Mouse (Mus musculus) heart, embryonic 13.5 days (tissue): ENCODE data around the gene Iffo1. TPM values are rescaled to one million over a fixed set of nuclear protein-coding genes. Genes with fewer than 3 reads are reported as not detected.

Experiments used
- ATAC-seq: fragments of 200-750 bp; cut with Nextera tagmentation; 2 replicates; pipeline ENCODE4 v1.8.0; 2017; ENCODE audit warnings: moderate TSS enrichment; ENCODE audit not compliant: insufficient number of reproducible peaks, low FRiP score, low TSS enrichment; ENCODE audit errors: extremely low read depth
- H3K27ac ChIP-seq: fragments of 300-500 bp; sonication (generic); replicated peaks from 2 replicates; pipeline ENCODE4 v1.5.1; 2015; ENCODE audit warnings: moderate library complexity, mild to moderate bottlenecking, inconsistent platforms
- H3K27me3 ChIP-seq: fragments of 300-500 bp; sonication (generic); replicated peaks from 2 replicates; pipeline ENCODE4 v1.6.1; 2015; ENCODE audit warnings: mild to moderate bottlenecking, inconsistent platforms
- H3K36me3 ChIP-seq: fragments of 300-500 bp; sonication (generic); 2 replicates; pipeline ENCODE4 v1.6.1; 2015; ENCODE audit warnings: mild to moderate bottlenecking, inconsistent platforms
- H3K4me1 ChIP-seq: fragments of 300-500 bp; sonication (generic); 2 replicates; pipeline ENCODE4 v1.6.1; 2015; ENCODE audit warnings: inconsistent platforms
- H3K4me2 ChIP-seq: fragments of 300-500 bp; sonication (generic); 2 replicates; pipeline ENCODE4 v1.6.1; 2015; ENCODE audit warnings: inconsistent platforms, mild to moderate bottlenecking, moderate library complexity
- H3K4me3 ChIP-seq: fragments of 300-500 bp; sonication (generic); 2 replicates; pipeline ENCODE4 v1.5.1; 2015; ENCODE audit warnings: moderate library complexity, mild to moderate bottlenecking, inconsistent platforms
- H3K9ac ChIP-seq: fragments of 300-500 bp; sonication (generic); 2 replicates; pipeline ENCODE4 v1.6.1; 2015; ENCODE audit warnings: inconsistent platforms, mild to moderate bottlenecking, moderate library complexity
- H3K9me3 ChIP-seq: fragments of 300-500 bp; sonication (generic); 2 replicates; pipeline ENCODE4 v1.6.1; 2016; ENCODE audit warnings: inconsistent platforms
- WGBS: fragments of 180-500 bp; shearing (Covaris S2); methylation state at CpG from one replicate; pipeline ENCODE4 v1.1.7; 2015; ENCODE audit warnings: mixed read lengths; 5-methylcytosine and 5-hydroxymethylcytosine counted together
- microRNA-seq: library from miRNA; unstranded; fragments of <30 nt; microRNA quantifications from one replicate; pipeline ENCODE4, GENCODE M21; 2016
- polyA plus RNA-seq: library from polyadenylated mRNA; unstranded; fragments of >200 nt; fragmentation: Nextera tagmentation; extraction: Ambion mirVana; gene quantifications from 2 replicates; pipeline ENCODE4 v1.2.1, GENCODE M21; 2015

The Iffo1 gene
- polyA plus RNA-seq, 1 experiment from 2014 or later, result 9.5 TPM

DNA sequence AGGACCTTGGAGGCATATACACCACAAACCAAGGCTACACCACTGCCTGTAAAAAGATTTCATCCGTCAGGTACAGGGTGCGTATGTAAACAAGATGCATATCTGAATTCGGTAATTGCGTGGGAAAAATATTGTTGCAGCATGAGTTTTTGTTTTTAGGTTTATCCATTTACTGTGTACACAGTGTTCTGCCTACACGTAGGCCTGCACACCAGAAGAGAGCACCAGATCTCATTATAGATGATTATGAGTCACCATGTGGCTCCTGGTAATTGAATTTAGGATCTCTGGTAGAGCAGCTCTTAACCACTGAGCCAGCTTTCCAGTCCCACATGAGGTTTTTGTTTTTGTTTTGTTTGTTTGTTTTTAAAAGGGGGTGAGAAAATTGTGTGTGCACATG, 52.1 kb downstream of the Iffo1 start:
- H3K4me3 ChIP-seq, result no peak overlapping the region
- no peak overlapping the region for H3K9ac ChIP-seq
- H3K4me2 ChIP-seq, result no peak overlapping the region
- 87% methylated on average over 5 of the region's 5 CpGs for WGBS
- H3K4me1 ChIP-seq, result peaks cover 14% of the 10 kb centered on the region
- no peaks in the 10 kb centered on the region for H3K9me3 ChIP-seq
- H3K27ac ChIP-seq, result no peak overlapping the region
- no peak for ATAC-seq
- peaks cover 26% of the 10 kb centered on the region for H3K36me3 ChIP-seq
- no peaks in the 10 kb centered on the region for H3K27me3 ChIP-seq

GRCm38 (mm10) chr6:125210436-125210835, 65.4 kb downstream of the Iffo1 start:
- Histone ChIP-seq H3K27ac (no peak overlapping the region), H3K36me3 (no peaks in the 10 kb centered on the region), H3K4me1 (no peaks in the 10 kb centered on the region), H3K27me3 (peaks cover 32% of the 10 kb centered on the region), H3K9me3 (no peaks in the 10 kb centered on the region), H3K4me3 (no peak overlapping the region), H3K9ac (no peak overlapping the region), H3K4me2 (no peak overlapping the region)
- WGBS, result 73% methylated on average over 1 of the region's 1 CpGs
- ATAC-seq, result no peak

Small RNAs within 50 kb of the gene (microRNA-seq; reads per million reads assigned to microRNA genes)
- gene Mir3098 (0.61 reads per million), gene Mir7045 (not detected)

Other genes starting within 250 kb of the Iffo1 start
- gene Lag3, start 233.5 kb upstream of the Iffo1 start, polyA plus RNA-seq, result 1.0 and 1.1 TPM in 2 replicates
- 231 and 233 TPM in 2 replicates for gene Ptms, start 225.1 kb upstream of the Iffo1 start, polyA plus RNA-seq
- 288 and 320 TPM in 2 replicates for gene Mlf2, start 213.9 kb upstream of the Iffo1 start, polyA plus RNA-seq
- gene Cops7a, start 179.7 kb upstream of the Iffo1 start, polyA plus RNA-seq, result 140 and 143 TPM in 2 replicates
- gene Pianp, start 148.5 kb upstream of the Iffo1 start, polyA plus RNA-seq, result 0.31 and 0.50 TPM in 2 replicates
- gene Zfp384, start 136.1 kb upstream of the Iffo1 start, polyA plus RNA-seq, result 9.3 and 10.1 TPM in 2 replicates
- gene Ing4, start 105.5 kb upstream of the Iffo1 start, polyA plus RNA-seq, result 78.2 and 91.2 TPM in 2 replicates
- 5.4 and 6.6 TPM in 2 replicates for gene Acrbp, start 95.6 kb upstream of the Iffo1 start, polyA plus RNA-seq
- 0.24 and 0.63 TPM in 2 replicates for gene Lpar5, start 77.3 kb upstream of the Iffo1 start, polyA plus RNA-seq
- 57.5 and 67.0 TPM in 2 replicates for gene Chd4, start 49.3 kb upstream of the Iffo1 start, polyA plus RNA-seq
- gene Nop2, start 13.3 kb upstream of the Iffo1 start, polyA plus RNA-seq, result 42.7 and 48.1 TPM in 2 replicates
- gene Gapdh, start 21.2 kb downstream of the Iffo1 start, polyA plus RNA-seq, result 4,266 and 4,534 TPM in 2 replicates
- gene Ncapd2, start 46.5 kb downstream of the Iffo1 start, polyA plus RNA-seq, result 80.3 and 81.8 TPM in 2 replicates
- gene Mrpl51, start 46.6 kb downstream of the Iffo1 start, polyA plus RNA-seq, result 219 and 251 TPM in 2 replicates
- 4.4 and 4.7 TPM in 2 replicates for gene Vamp1, start 70.3 kb downstream of the Iffo1 start, polyA plus RNA-seq
- gene Tapbpl, start 86.6 kb downstream of the Iffo1 start, polyA plus RNA-seq, result 3.4 and 4.2 TPM in 2 replicates
- 2.0 TPM in 2 replicates for gene Cd27, start 91.8 kb downstream of the Iffo1 start, polyA plus RNA-seq
- gene Tuba3a, start 140.8 kb downstream of the Iffo1 start, polyA plus RNA-seq, result 0.16 TPM in 1 of 2 replicates, not detected in the other
- gene Ltbr, start 168.6 kb downstream of the Iffo1 start, polyA plus RNA-seq, result 42.9 and 43.5 TPM in 2 replicates
- gene Scnn1a, start 175.4 kb downstream of the Iffo1 start, polyA plus RNA-seq, result 0.63 and 0.69 TPM in 2 replicates
- gene Tnfrsf1a, start 204.1 kb downstream of the Iffo1 start, polyA plus RNA-seq, result 39.0 and 43.8 TPM in 2 replicates
- gene Plekhg6, start 235.6 kb downstream of the Iffo1 start, polyA plus RNA-seq, result 0.10 and 0.11 TPM in 2 replicates